Mouse (Mus musculus) liver, embryonic 11.5 days (tissue): ENCODE data around the gene Sfmbt2. TPM values are rescaled to one million over a fixed set of nuclear protein-coding genes. Genes with fewer than 3 reads are reported as not detected.

Source experiments
- ATAC-seq: fragments of 200-750 bp; cut with Nextera tagmentation; replicated peaks from 2 replicates; pipeline ENCODE4 v1.8.0; 2017; ENCODE audit warnings: moderate number of reproducible peaks, mild to moderate bottlenecking, moderate TSS enrichment, moderate library complexity; ENCODE audit not compliant: low FRiP score
- DNase-seq: peaks from one replicate; pipeline ENCODE4 v3.0.0-alpha.2; 2017; ENCODE audit warnings: low spot score
- H3K27ac ChIP-seq: fragments of 300-500 bp; sonication (generic); 2 replicates; pipeline ENCODE4 v1.5.1; 2014; ENCODE audit warnings: mild to moderate bottlenecking, low read depth, low read length, control low read depth
- H3K27me3 ChIP-seq: fragments of 300-500 bp; sonication (generic); replicated peaks from 2 replicates; pipeline ENCODE4 v1.6.1; 2014; ENCODE audit warnings: low read length, mixed read lengths; ENCODE audit not compliant: control insufficient read depth, insufficient read depth
- H3K36me3 ChIP-seq: fragments of 300-500 bp; sonication (generic); 2 replicates; pipeline ENCODE4 v1.6.1; 2014; ENCODE audit warnings: mild to moderate bottlenecking, low read length, moderate library complexity, mixed read lengths; ENCODE audit not compliant: control insufficient read depth, insufficient read depth
- H3K4me1 ChIP-seq: fragments of 300-500 bp; sonication (generic); replicated peaks from 2 replicates; pipeline ENCODE4 v1.6.1; 2014; ENCODE audit warnings: low read length, mixed read lengths; ENCODE audit not compliant: control insufficient read depth, insufficient read depth
- H3K4me2 ChIP-seq: fragments of 300-500 bp; sonication (generic); 2 replicates; pipeline ENCODE4 v1.6.1; 2014; ENCODE audit warnings: mild to moderate bottlenecking, control low read depth, moderate library complexity
- H3K4me3 ChIP-seq: fragments of 300-500 bp; sonication (generic); 2 replicates; pipeline ENCODE4 v1.5.1; 2014; ENCODE audit warnings: low read depth, low read length, control low read depth
- H3K9ac ChIP-seq: fragments of 300-500 bp; sonication (generic); 2 replicates; pipeline ENCODE4 v1.6.1; 2014; ENCODE audit warnings: low read depth, low read length, control low read depth
- H3K9me3 ChIP-seq: fragments of 300-500 bp; sonication (generic); 2 replicates; pipeline ENCODE4 v1.6.1; 2016; ENCODE audit warnings: low read length, inconsistent platforms, mixed read lengths; ENCODE audit not compliant: control insufficient read depth
- WGBS: fragments of 180-500 bp; shearing (Covaris S2); extraction: QIAGEN DNeasy Blood & Tissue Kit; methylation state at CpG from one replicate; pipeline ENCODE4 v1.1.7; 2014; 5-methylcytosine and 5-hydroxymethylcytosine counted together
- polyA plus RNA-seq: library from polyadenylated mRNA; unstranded; fragments of >200 nt; fragmentation: Nextera tagmentation; extraction: Ambion mirVana; gene quantifications from 2 replicates; pipeline ENCODE4 v1.2.1, GENCODE M21; 2014

Gene Sfmbt2
- polyA plus RNA-seq, 1 experiment from 2014 or later: 1.9 TPM

DNA sequence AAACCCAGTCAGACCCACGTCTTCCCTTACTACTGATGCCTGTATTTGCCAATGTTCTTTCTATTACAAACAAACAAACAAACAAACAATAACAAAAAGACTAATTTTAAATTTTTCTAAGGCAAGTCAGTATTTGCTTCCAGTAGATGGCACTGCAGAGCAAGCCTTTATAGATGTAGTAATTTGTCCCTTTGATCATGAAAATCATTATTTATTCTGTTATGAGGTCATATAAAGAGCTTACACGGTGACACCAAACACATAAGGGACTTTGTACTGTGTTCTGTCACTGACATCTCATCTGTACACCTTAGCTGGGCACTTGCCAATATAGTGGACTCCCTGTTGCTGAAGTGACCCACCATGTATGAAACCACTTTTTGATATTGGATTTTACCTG, 4.0 kb upstream of the Sfmbt2 start:
- no peaks in the 10 kb centered on the region; the same call in 1 of the 2 replicates for H3K4me1 ChIP-seq
- WGBS: 17% methylated on average over 2 of the region's 2 CpGs
- ATAC-seq: no peak
- DNase-seq: no peak
- no peak overlapping the region for H3K27ac ChIP-seq
- H3K27me3 ChIP-seq: peaks cover 36% of the 10 kb centered on the region
- H3K4me3 ChIP-seq: no peak overlapping the region
- H3K9me3 ChIP-seq: no peaks in the 10 kb centered on the region
- H3K4me2 ChIP-seq: no peak overlapping the region
- no peak overlapping the region for H3K9ac ChIP-seq
- H3K36me3 ChIP-seq: no peaks in the 10 kb centered on the region

GRCm38 (mm10) chr2:10369676-10370075, 634 bp upstream of the Sfmbt2 start:
- Histone ChIP-seq H3K4me1 (no peaks in the 10 kb centered on the region; the same call in 1 of the 2 replicates), H3K36me3 (no peaks in the 10 kb centered on the region), H3K27me3 (peaks cover 55% of the 10 kb centered on the region), H3K9ac (no peak overlapping the region), H3K4me2 (no peak overlapping the region), H3K27ac (no peak overlapping the region), H3K4me3 (no peak overlapping the region), H3K9me3 (no peaks in the 10 kb centered on the region)
- WGBS: 4% methylated on average over 8 of the region's 8 CpGs
- ATAC-seq (no peak), DNase-seq (no peak)

GRCm38 (mm10) chr2:10370687-10371458, 563 bp downstream of the Sfmbt2 start:
- no peak overlapping the region for H3K27ac ChIP-seq
- WGBS: 2% methylated on average over 26 of the region's 26 CpGs
- no peaks in the 10 kb centered on the region for H3K9me3 ChIP-seq
- H3K27me3 ChIP-seq: peaks cover 67% of the 10 kb centered on the region
- no peak overlapping the region for H3K4me2 ChIP-seq
- no peak overlapping the region; the same call in 1 of the 2 replicates for H3K4me3 ChIP-seq
- DNase-seq (no peak), ATAC-seq (no peak)
- H3K4me1 ChIP-seq: no peaks in the 10 kb centered on the region; the same call in 1 of the 2 replicates
- H3K36me3 ChIP-seq: no peaks in the 10 kb centered on the region
- H3K9ac ChIP-seq: no peak overlapping the region

GRCm38 (mm10) chr2:10371459-10371817, 1.1 kb downstream of the Sfmbt2 start:
- H3K4me3 ChIP-seq: no peak overlapping the region; the same call in 1 of the 2 replicates
- H3K4me2 ChIP-seq: no peak overlapping the region
- no peak for ATAC-seq

DNA sequence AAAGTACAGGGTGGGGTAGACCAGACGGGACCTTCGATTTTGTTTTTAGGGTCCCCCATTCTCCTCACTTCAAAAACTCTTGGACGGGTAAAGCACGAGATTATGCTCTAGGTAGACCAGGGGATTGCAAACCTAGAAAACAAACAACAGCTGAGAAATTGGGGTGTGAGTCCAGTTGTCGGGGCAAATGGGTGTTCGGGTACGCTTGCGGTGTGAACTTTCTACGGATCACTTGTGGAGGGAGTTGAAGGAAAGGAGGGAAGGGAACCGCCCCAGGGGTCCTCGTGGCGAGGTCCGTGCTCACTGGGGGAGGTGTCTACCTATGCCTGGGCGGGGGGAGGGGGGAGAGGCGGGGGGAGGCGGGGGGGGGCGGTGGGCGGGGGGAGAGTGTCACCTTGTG, 1.6 kb downstream of the Sfmbt2 start:
- Histone ChIP-seq H3K27me3 (peaks cover 69% of the 10 kb centered on the region), H3K27ac (no peak overlapping the region), H3K36me3 (no peaks in the 10 kb centered on the region), H3K9ac (no peak overlapping the region), H3K4me2 (peak overlapping the region; percentile 90), H3K4me1 (no peaks in the 10 kb centered on the region; the same call in 1 of the 2 replicates), H3K9me3 (no peaks in the 10 kb centered on the region), H3K4me3 (peak overlapping the region; percentile 62)
- WGBS: 5% methylated on average over 9 of the region's 18 CpGs
- ATAC-seq: no peak
- no peak for DNase-seq

More at GRCm38 (mm10) chr2:10371459-10371817, 1.1 kb downstream of the Sfmbt2 start:
- 3% methylated on average over 16 of the region's 16 CpGs for WGBS
- H3K36me3 ChIP-seq: no peaks in the 10 kb centered on the region
- no peak overlapping the region for H3K9ac ChIP-seq
- H3K9me3 ChIP-seq: no peaks in the 10 kb centered on the region
- H3K27me3 ChIP-seq: peaks cover 71% of the 10 kb centered on the region
- no peak for DNase-seq
- no peaks in the 10 kb centered on the region; the same call in 1 of the 2 replicates for H3K4me1 ChIP-seq
- H3K27ac ChIP-seq: no peak overlapping the region

- peaks cover 65% of the 10 kb centered on the region for H3K27me3 ChIP-seq
- H3K9me3 ChIP-seq: no peaks in the 10 kb centered on the region
- peak; percentile 79 for DNase-seq
- WGBS: under 1% methylated on average over 31 of the region's 31 CpGs
- H3K4me2 ChIP-seq: peak overlapping the region; percentile 90
- no peak overlapping the region for H3K9ac ChIP-seq
- H3K36me3 ChIP-seq: no peaks in the 10 kb centered on the region
- H3K4me1 ChIP-seq: no peaks in the 10 kb centered on the region; the same call in 1 of the 2 replicates
- ATAC-seq: peak; percentile 73
- H3K27ac ChIP-seq: no peak overlapping the region
- peak overlapping the region; percentile 62 for H3K4me3 ChIP-seq
Measured at GRCm38 (mm10) chr2:10372321-10372723, 2.0 kb downstream of the Sfmbt2 start.

GRCm38 (mm10) chr2:10372776-10373507, 2.6 kb downstream of the Sfmbt2 start:
- ATAC-seq (peak; percentile 31; the same call in 1 of the 2 replicates), DNase-seq (peak; percentile 67)
- peak overlapping the region; percentile 62 for H3K4me3 ChIP-seq
- peak overlapping the region; percentile 57 for H3K9ac ChIP-seq
- no peak overlapping the region for H3K27ac ChIP-seq
- H3K9me3 ChIP-seq: no peaks in the 10 kb centered on the region
- H3K27me3 ChIP-seq: peaks cover 64% of the 10 kb centered on the region
- no peaks in the 10 kb centered on the region for H3K36me3 ChIP-seq
- WGBS: under 1% methylated on average over 34 of the region's 35 CpGs
- H3K4me1 ChIP-seq: no peaks in the 10 kb centered on the region; the same call in 1 of the 2 replicates
- H3K4me2 ChIP-seq: peak overlapping the region; percentile 90

- Histone ChIP-seq H3K9me3 (no peaks in the 10 kb centered on the region), H3K36me3 (no peaks in the 10 kb centered on the region), H3K27ac (no peak overlapping the region), H3K27me3 (peaks cover 58% of the 10 kb centered on the region), H3K9ac (peak overlapping the region; percentile 57), H3K4me2 (peak overlapping the region; percentile 90), H3K4me1 (no peaks in the 10 kb centered on the region; the same call in 1 of the 2 replicates), H3K4me3 (peak overlapping the region; percentile 62)
- ATAC-seq: no peak
- peak; percentile 38 for DNase-seq
- WGBS: under 1% methylated on average over 30 of the region's 30 CpGs
Measured at GRCm38 (mm10) chr2:10373508-10374206, 3.3 kb downstream of the Sfmbt2 start.
